Mouse (Mus musculus): Measurements from ENCODE around the gene Dab2ip. TPM values are rescaled to one million over a fixed set of nuclear protein-coding genes. Genes with fewer than 3 reads are reported as not detected.

Gene Dab2ip
- 100 to 1,000 TPM; 108 to 124 (median 115) TPM for total RNA-seq (2022)

- DNase-seq (ENCODE audit: low spot score in 2 of 2) = peak; percentile 55 to 88
These were observed at the start of gene Dab2ip for GRCm38 (mm10) chr2:35557911-35558825. Gene Dab2ip, plus strand, starts transcription at chr2:35558266.

GRCm38 (mm10) chr2:35508597-35509342 lies 49.3 kb upstream of the Dab2ip start:
- peak; percentile 58 to 83 for DNase-seq (ENCODE audit: low spot score in 2 of 2)

GRCm38 (mm10) chr2:35509343-35509667 lies 48.8 kb upstream of the Dab2ip start:
- DNase-seq (ENCODE audit: low spot score in 2 of 2) = no peak

- no peak for DNase-seq (ENCODE audit: low spot score in 2 of 2)
These were observed 48.2 kb upstream of the Dab2ip start for GRCm38 (mm10) chr2:35509888-35510287.

GRCm38 (mm10) chr2:35510920-35511319 lies 47.1 kb upstream of the Dab2ip start:
- DNase-seq (ENCODE audit: low spot score in 2 of 2) = no peak

GRCm38 (mm10) chr2:35512226-35512625 lies 45.8 kb upstream of the Dab2ip start:
- no peak for DNase-seq (ENCODE audit: low spot score in 2 of 2)

- DNase-seq (ENCODE audit: low spot score in 2 of 2) = no peak
These were observed 43.8 kb upstream of the Dab2ip start for GRCm38 (mm10) chr2:35514051-35514892.

GRCm38 (mm10) chr2:35526612-35527242 lies 31.3 kb upstream of the Dab2ip start:
- DNase-seq (ENCODE audit: low spot score in 2 of 2) = no peak

- DNase-seq (ENCODE audit: low spot score in 2 of 2) = no peak
These were observed 29.0 kb upstream of the Dab2ip start for GRCm38 (mm10) chr2:35529086-35529485.

- DNase-seq (ENCODE audit: low spot score in 2 of 2) = peak in 1 of 2 experiments; percentile 65
These were observed 28.2 kb upstream of the Dab2ip start for GRCm38 (mm10) chr2:35529856-35530255.

GRCm38 (mm10) chr2:35530732-35531131 lies 27.3 kb upstream of the Dab2ip start:
- DNase-seq (ENCODE audit: low spot score in 2 of 2) = no peak

- no peak for DNase-seq (ENCODE audit: low spot score in 2 of 2)
These were observed 24.4 kb upstream of the Dab2ip start for GRCm38 (mm10) chr2:35533646-35534045.

GRCm38 (mm10) chr2:35539276-35539972 lies 18.6 kb upstream of the Dab2ip start:
- DNase-seq (ENCODE audit: low spot score in 2 of 2) = peak; percentile 59 to 85

GRCm38 (mm10) chr2:35540798-35541197 lies 17.3 kb upstream of the Dab2ip start:
- DNase-seq (ENCODE audit: low spot score in 2 of 2) = no peak

GRCm38 (mm10) chr2:35544717-35545116 lies 13.3 kb upstream of the Dab2ip start:
- DNase-seq (ENCODE audit: low spot score in 2 of 2) = peak in 1 of 2 experiments; percentile 55

- no peak for DNase-seq (ENCODE audit: low spot score in 2 of 2)
These were observed 12.9 kb upstream of the Dab2ip start for GRCm38 (mm10) chr2:35545125-35545590.

GRCm38 (mm10) chr2:35546462-35546861 lies 11.6 kb upstream of the Dab2ip start:
- DNase-seq (ENCODE audit: low spot score in 2 of 2) = no peak

GRCm38 (mm10) chr2:35549191-35549590 lies 8.9 kb upstream of the Dab2ip start:
- no peak for DNase-seq (ENCODE audit: low spot score in 2 of 2)

- no peak for DNase-seq (ENCODE audit: low spot score in 2 of 2)
These were observed 8.0 kb upstream of the Dab2ip start for GRCm38 (mm10) chr2:35550097-35550496.

- DNase-seq (ENCODE audit: low spot score in 2 of 2) = no peak
These were observed 1.1 kb upstream of the Dab2ip start for GRCm38 (mm10) chr2:35556918-35557486.

Measured in left cerebral cortex, adult 8-10 months (tissue).